Mouse (Mus musculus) monocyte, adult 5-6 weeks (primary cell): ENCODE data around the gene Ctnnal1. TPM values are rescaled to one million over a fixed set of nuclear protein-coding genes. Genes with fewer than 3 reads are reported as not detected.
A peak's percentile ranks its signal among the peaks of the same experiment; 100 is the strongest.
"Not testable (repeated sequence)": the region's sequence is repeated elsewhere in the genome, so short reads cannot be mapped to it uniquely, and the experiment has no call there.

Experiments used
- ATAC-seq: fragments of 153-309, 156-312 bp; replicated peaks from 2 replicates; pipeline ENCODE4 v1.8.0; 2017; ENCODE audit warnings: mild to moderate bottlenecking; ENCODE audit not compliant: low TSS enrichment, insufficient number of reproducible peaks, severe bottlenecking, poor library complexity, low FRiP score
- total RNA-seq: library from RNA; stranded (forward); fragments of 200-1000, 200-491, 200-594 nt; gene quantifications from 3 replicates; pipeline ENCODE4 v1.2.3, GENCODE M21; 2017

Ctnnal1 gene
- 0.19 to 2.6 TPM (median 0.21 TPM) in 3 replicates for total RNA-seq

DNA sequence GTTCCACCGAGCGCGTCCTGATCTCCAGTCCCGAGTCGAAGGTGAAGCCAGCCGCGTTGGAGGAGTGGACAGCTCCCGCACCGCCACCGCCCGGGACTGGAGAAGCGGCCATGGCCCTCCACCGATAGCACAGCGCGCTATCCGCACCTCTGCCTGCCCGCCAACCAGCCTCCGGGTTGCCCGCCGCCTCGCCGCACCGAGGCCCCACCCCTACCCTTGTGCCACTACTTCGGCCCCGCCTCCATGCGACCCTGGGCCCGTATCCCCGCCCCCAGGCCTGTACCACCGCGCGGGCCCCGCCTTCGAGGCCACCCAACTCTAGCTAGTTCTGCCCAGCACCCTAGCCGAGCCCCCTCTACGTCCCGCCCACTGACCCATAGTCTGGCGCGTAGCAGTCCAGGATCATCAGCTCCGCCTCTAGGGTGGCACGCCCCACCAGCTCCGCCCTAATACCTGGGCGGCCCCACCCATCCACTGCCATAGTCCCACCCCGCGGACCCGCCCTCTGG is at the start of gene Ctnnal1:
TSS of gene Ctnnal1 (minus strand) at position 186 of the 509 bp plus-strand sequence.
- ATAC-seq = peak; percentile 87

- no peak for ATAC-seq
Measured at GRCm38 (mm10) chr4:56914761-56915160, 49.8 kb upstream of the Ctnnal1 start.

- ATAC-seq = no peak
Measured at GRCm38 (mm10) chr4:56914338-56914737, 49.4 kb upstream of the Ctnnal1 start.

- no peak for ATAC-seq
Measured at GRCm38 (mm10) chr4:56912382-56913001, 47.5 kb upstream of the Ctnnal1 start.

DNA sequence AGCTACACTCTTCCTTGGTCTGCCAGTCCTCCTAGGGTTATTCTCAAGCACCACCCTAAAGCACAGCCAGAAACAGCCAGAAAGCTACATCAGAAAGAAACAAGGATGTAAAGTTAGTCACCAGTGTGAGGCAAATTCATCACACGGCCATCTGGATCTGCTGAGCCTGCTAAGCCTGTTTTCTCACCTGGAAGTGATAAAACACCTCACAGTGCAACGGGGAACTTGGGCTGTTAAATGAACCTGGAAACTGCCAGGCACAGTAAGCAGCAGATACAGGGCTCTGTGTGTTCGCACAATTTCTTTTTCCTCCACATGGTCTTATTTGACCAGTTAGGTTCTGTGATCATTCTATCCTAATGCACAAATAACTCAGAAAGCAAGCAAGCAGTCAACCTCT is 44.6 kb upstream of the Ctnnal1 start:
- no peak for ATAC-seq

GRCm38 (mm10) chr4:56907671-56908070 is 42.7 kb upstream of the Ctnnal1 start:
- ATAC-seq = no peak

- ATAC-seq = no peak
Measured at GRCm38 (mm10) chr4:56906926-56907325, 41.9 kb upstream of the Ctnnal1 start.

GRCm38 (mm10) chr4:56905507-56905906 is 40.5 kb upstream of the Ctnnal1 start:
- peak; percentile 71; the same call in 1 of the 2 replicates for ATAC-seq

- ATAC-seq = no peak
Measured at GRCm38 (mm10) chr4:56901671-56902070, 36.7 kb upstream of the Ctnnal1 start.

GRCm38 (mm10) chr4:56899216-56899615 is 34.2 kb upstream of the Ctnnal1 start:
- ATAC-seq = no peak

DNA sequence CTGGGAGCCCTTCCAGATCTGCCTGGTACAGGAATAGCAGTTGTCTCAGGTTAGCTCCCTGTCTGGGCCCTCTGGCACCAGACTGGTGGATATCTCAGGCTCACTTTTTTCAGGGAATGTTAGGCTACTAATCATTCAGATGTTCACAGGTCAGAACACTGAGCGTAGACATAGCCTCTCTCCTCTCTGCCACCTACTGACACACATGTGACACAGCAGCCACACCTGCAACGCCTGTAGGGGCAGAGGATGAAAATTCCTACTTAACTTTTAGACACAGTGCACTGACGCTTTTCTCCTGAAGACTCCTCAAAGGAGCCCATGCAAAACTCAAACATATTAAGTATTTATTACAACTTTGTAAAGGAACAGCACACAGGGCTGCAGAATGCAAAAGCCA is 32.5 kb upstream of the Ctnnal1 start:
- no peak for ATAC-seq

GRCm38 (mm10) chr4:56894196-56894595 is 29.2 kb upstream of the Ctnnal1 start:
- no peak for ATAC-seq

DNA sequence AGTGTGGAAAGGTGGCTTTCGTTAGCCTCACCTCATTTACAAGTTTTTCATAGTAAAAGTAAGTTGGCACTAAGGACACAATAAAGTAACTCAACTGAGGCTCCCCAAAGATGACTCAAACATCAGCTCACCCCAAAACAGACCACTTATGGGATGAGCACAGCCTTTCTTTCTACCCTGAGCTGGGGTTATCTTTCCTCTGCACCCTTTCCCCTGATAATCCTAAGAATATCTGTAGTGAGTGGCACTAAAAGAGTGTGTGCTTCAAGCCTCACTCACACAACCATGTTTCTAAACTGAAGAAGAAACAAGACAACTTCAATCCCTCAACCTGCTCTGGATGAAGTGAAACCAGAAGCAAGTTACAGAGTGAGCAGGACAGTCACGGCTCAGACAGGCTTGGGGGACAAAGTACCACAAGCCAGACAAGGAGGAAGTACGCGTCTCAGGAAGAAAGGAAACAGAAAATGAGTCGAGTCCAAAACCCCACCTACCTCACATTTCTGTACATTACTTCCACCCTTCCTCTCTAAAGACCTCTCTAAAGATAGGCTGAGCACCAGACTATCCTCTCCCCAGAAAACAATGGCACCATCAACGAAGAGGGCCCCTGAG is 27.6 kb upstream of the Ctnnal1 start:
- ATAC-seq = no peak; the same call in 1 of the 2 replicates

GRCm38 (mm10) chr4:56888483-56888882 is 23.5 kb upstream of the Ctnnal1 start:
- no peak for ATAC-seq

- no peak for ATAC-seq
Measured at GRCm38 (mm10) chr4:56886286-56886979, 21.4 kb upstream of the Ctnnal1 start.

GRCm38 (mm10) chr4:56880036-56880703 is 15.2 kb upstream of the Ctnnal1 start:
- ATAC-seq = no peak

- no peak for ATAC-seq
Measured at GRCm38 (mm10) chr4:56878971-56879370, 14.0 kb upstream of the Ctnnal1 start.

DNA sequence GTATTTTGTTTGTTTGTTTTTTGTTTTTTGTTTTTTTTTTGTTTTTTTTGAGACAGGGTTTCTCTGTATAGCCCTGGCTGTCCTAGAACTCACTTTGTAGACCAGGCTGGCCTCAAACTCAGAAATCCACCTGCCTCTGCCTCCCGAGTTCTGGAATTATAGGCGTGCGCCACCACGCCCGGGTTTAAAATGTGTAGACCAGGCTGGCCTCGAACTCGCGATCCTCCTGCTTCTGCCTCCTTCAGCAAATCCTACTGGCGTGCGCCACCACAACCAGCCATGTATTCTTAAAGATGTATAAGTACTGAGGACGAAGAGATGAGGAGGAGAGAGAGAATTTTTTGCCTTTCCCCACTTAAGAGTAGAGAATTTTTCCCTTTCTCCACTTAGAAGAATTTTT is 5.6 kb upstream of the Ctnnal1 start:
- not testable (repeated sequence) for ATAC-seq

DNA sequence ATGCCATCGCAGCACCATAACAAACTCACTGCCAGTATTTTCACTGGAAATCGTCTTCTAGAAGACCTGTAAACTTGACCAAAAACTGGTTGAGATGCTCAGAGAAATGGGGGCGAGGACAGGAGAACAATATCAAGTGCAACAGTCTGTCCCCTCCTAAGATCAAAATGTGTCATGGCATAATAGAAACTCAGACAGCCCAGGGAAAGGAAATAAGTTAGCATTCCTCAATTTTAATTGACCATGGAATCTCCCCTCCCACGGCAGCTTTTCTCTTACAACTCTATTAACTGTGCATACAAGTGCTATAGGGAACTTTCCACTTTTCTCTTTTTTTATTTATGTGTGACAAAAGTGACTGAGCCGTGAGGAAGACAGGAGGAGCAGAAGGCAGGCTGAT is 2.8 kb upstream of the Ctnnal1 start:
- no peak for ATAC-seq
